Mouse (Mus musculus): Measurements from ENCODE around the gene Aldh3a2.

- TF ChIP-seq ZNF384 (IDR thresholded peaks at IDR 0.05; ENCODE audit: low read depth, low read length) (no peak), CTCF (IDR thresholded peaks at IDR 0.05 in 2 of 3, conservative IDR thresholded peaks at IDR 0.05 in 1 of 3; ENCODE audit: control insufficient read depth in 1 of 3, insufficient read depth in 1 of 3, low read depth in 2 of 3, low read length in 3 of 3, poor library complexity in 1 of 3, severe bottlenecking in 1 of 3) (no peak), MXI1 (IDR thresholded peaks at IDR 0.05; ENCODE audit: low read depth, low read length) (no peak), GABPA (IDR thresholded peaks at IDR 0.05; ENCODE audit: low read depth, low read length) (no peak)
Measured at GRCm38 (mm10) chr11:61297326-61297725, 30.1 kb upstream of the Aldh3a2 start.

All from MEL (cell line).